Mouse (Mus musculus): ENCODE results near the gene Higd1a.
A peak's percentile ranks its signal among the peaks of the same experiment; 100 is the strongest.

The Higd1a gene

DNA sequence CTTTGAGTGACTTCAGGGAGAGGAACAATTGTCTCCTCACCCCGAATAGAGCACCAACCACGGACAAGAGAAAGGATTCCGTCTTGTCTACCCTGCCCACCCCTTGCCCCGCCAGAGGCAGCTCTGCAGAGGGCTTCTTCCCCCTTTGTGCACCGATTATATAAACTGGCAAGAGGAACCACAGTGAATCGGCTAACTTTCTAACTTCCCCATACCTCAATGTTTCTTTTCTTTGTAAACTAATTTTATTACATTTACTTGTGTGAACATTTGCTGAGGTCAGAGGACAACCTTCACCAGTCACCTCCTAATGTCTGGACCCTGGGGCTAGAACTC lies at the start of gene Higd1a:
Gene Higd1a (minus strand): TSS at position 210 of the 336 bp plus-strand sequence.
- DNase-seq (ENCODE audit: low read depth, low spot score) = no peak

DNA sequence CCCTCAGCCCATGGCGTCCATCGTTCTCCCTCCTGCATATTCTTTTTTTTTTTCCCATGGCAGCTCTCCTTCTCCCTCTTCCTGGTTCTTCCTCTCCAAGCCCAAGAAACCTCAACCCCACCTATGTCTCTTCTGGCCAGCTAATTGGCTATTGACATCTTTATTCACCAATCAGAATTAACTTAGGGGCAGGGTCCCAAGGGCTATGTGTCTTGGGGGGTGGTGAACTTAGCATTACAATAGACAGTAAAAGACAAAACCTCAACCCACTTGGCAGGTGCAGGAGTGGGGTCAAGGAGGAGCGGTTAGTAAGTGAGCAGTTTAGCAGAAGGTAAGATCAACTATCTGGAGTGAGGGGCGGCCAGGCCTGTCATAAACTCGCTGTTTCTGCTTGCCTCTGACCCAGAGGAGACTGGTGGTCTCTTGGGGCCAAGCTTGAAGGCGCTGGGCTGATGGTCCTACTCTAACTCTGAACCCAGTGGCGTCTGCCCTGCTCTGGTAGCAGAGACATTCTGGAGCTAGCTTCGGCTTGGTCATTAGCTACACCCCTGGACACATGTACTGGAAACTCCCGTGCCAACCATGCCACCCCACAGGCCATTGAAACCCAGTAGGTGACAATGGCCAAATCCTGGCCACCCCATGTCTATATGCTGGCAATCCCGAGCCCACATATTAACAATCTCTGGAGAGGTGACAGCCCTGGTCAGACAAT lies 49.4 kb upstream of the Higd1a start:
- DNase-seq (ENCODE audit: low read depth, low spot score) = no peak

DNA sequence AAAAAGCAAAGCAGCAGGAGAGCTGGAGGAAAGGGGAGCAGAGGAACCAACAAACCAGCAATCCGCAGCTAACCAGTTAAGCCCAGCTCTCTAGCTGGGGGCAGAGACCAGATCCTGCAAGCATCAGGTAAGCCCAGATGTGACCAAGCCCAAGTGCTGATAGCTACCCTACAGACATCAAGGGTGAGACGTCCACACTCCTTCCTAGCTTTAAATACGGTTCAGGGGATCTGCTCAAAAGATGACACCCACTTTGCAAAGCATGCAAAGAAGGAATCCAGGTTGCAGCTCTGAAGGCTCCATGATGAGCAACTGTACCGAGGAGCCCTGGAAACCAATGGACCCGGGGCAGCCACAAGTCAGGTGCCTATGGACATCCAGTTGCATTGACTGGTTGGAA lies 48.3 kb upstream of the Higd1a start:
- DNase-seq (ENCODE audit: low read depth, low spot score) = no peak

DNA sequence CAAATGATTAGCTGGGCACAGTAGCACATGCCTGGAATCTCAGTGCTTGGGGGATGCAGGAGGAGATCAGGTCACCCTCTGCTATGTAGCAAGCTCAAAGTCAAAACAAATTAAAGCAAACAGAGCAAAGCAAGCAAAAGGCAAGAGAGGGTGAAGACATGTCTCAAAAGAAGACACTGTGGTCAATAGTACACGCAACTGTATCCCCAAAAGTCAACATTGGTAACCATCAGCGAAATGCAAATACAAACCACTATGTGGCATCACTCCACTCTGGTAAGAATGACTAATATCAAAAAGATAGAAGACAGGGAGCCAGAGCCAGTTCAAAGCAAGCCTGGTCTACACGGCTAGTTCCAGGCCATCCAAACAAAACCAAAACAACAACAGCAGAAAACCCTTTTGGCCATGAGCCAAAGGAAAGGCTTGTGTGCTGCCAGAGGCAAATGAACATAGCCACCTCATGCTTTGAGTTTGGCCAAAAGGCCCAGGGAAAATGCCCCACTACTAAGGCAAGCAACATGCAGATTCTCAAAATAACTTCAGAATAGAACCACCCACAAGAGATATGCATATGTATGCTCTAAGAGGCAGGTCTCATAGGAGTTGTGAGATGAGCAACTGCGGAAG lies 47.5 kb upstream of the Higd1a start:
- DNase-seq (ENCODE audit: low read depth, low spot score) = no peak

DNA sequence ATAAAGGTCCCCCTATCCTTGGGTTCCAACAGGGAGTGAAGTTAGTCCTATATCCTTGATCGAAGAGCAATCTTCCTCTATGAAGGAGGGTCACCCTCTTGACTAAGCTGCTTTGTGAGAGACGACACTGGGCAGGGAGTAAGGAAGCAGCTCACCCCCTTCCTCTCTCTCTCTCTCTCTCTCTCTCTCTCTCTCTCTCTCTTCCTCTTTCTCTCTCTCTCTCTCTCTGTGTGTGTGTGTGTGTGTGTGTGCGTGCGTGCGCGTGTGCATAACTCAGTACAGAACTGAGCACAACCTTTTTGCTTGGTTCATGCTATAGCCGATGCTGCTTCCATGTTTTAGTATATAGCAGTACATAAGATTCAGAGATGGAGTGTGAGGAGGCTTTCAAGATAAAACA lies 46.8 kb upstream of the Higd1a start:
- DNase-seq (ENCODE audit: low read depth, low spot score) = no peak

DNA sequence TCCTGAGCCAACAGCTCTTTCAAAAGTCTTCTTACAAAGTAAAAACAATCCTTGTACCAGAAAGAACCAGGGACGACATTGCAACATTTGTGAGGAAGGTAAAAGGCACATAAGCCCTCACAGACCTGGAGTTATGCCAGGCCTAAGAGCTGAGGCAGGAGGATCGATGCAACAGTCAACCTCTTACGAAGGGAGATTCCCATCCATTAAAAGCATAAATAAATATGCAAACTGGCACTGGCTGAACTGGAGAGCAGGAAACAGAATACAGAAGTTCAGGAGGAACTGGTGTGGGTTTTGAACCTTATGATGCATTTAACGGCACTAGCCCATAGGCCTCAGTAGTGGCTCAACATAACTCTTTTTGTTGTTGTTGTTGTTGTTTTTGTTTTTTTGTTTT lies 46.2 kb upstream of the Higd1a start:
- no peak for DNase-seq (ENCODE audit: low read depth, low spot score)

DNA sequence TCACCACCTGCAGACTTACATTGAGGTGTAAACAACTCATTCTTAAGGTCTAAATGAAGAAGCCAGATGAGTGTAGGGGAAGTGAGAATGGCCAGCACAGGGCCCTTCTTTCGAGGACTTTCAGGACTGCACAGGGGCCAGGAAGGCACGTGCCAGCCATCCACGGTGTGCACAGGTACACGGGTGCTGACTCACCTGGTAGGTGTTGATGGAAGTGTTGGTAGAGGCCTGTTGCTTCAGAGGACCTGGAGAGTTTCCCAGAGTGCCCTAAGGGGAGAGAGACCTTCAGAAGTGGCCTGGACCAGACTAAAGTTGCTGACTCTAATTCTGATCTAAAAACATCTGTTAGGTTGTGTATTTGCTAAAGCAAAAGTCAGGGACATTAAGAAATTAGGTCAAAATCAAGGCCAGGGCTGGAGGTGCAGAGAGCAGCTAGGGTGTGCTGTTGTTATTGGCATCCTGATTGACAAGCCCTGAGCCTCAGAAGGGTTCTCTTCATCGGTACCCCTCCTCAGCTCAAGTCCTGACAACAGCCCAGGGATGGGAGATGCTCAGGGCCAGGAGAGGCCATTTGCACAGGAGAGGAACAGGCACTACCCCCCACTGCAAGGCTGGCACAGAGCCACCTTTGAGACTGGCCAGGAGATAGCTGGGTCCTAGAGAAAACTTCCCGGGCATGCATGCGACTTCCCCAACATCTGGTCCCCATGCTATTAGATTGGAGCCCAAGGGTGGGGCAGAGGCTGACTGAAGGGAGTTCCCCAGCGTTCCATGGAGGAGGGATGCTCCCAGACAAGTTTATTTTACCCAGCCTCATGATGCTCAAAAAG lies 45.5 kb upstream of the Higd1a start:
- no peak for DNase-seq (ENCODE audit: low read depth, low spot score)

DNA sequence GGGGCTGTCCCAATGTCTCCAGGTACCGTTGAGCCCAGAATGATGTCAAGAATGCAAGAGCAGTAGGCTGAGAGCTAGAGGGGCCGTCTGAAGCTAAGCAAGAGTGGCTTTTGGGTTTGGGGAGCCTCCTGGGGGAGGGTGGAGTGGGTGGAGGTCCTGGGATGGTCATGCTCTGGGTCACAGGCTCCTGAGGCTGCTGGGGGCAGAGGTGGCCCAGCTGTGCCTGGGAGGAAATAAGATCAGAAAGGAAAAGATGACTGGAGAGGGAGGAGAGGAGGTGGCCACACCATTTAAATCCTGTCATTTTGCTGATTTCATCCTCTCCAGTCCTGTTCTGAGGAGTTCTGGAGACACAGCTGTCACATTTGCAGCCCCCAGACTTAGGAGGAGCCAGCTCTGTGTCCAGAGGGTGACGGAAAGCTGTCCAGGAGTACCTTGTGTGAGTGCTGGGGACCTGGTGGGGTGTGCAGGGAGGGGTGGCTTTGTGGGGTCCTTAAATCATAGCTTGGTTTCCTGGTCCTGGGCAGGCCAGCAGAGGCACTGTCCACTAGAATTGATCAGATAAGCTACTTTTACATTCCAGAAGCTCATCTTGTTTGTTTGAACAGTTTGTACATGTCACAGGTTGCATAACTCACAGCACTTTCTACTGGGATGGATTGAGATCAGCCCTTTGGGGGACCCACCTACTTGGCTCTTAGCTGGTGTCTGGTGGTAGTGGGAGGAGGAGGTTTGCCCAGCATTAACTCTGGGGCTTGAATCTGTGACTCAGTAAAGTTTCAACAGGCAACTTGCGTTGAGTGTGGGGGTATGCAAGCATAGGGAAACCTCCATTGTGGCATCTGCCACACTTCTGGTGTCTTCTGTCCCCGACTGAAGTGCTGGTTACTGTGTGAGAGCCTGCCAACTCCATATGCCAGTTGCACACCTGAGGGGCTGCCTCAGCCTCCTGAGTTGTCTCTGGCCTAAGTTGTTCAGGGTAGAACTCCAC lies 43.8 kb upstream of the Higd1a start:
- DNase-seq (ENCODE audit: low read depth, low spot score) = no peak

DNA sequence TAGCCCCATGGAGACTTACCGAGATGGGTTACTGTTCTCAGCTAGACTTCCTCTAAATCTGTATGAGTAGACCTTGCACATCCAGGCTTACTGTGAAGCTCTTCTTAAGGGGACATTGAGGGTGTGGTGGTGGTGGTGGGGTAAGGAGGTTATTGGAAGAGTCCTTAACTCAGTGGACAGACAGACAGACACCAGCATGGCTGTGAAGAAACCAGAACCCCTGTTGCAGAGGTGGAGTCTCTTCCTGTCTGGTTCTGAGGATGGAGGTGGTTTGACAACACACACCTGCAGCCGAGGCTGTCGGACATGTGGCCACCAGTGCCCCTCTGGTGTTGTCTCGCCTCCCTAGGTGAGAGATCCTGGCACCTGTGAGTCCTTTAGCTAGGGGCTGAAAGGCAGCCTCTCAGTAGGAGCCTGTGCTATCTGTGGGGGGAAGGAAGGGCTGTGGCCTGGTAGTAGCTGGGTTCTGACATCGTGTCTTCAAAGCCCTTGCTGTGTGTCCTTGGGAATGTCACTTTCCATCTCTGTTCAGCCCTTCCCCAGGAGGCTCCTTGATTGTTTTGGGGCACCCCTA lies 42.2 kb upstream of the Higd1a start:
- DNase-seq (ENCODE audit: low read depth, low spot score) = no peak

DNA sequence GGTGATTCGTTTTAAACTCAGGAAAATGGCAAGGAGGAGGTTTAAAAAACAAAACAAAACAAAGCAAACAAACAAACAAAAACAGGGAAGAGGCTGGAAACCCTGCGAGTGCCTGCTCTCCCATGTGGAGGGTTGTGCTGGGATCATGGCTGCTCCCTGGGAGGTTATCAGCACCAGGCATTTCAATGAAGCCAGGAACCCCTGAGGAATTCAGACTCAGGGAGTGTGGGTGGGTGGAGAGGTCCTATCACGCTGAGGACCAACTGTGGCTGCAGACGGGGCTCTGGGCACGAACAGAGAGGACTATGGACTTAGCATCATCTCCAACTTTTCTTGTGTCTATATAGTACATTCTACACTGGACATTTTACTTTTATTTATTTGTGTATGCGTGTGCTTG lies 41.1 kb upstream of the Higd1a start:
- no peak for DNase-seq (ENCODE audit: low read depth, low spot score)

DNA sequence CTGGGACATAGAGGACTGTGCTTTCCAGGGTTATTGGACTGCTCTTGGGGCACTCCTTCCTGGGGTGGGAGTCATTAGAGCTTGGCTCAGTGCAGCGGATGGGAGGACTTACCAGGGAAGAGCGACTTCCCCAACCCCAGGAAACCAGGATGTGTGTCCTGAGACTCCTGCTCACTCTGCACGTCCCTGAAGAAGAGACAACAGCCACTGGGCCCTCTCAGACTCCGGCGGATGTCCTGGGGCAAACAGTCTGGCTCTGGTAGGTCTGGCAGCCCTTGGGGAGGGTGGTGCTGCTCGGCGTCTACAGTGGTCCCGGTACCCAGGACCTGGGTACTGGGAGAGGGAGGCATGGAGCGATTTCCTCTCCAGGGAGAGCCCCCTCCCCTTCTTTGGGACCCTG lies 40.1 kb upstream of the Higd1a start, which contains the start of gene Ackr2:
Gene Ackr2 (plus strand): TSS at position 111 of the 400 bp plus-strand sequence.
- no peak for DNase-seq (ENCODE audit: low read depth, low spot score)

DNA sequence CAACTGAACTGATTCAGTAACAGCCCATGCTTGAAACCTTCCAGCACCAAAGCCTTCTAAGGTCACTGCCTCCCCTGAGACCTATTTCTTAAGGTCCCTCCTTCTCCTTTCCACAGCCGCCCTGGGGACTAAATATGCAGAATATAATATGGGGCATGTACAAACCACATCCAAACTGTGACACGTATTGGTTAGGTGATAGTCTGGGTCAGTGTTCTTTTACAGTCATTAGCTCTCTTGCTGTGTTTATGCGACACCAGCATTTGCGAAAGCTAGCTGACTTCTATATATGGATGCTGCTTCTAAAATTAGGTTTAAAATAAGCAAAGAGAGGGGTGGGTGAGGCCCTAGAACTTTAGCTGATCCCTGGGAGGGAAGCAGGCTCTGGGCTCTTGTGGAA lies 38.7 kb upstream of the Higd1a start:
- DNase-seq (ENCODE audit: low read depth, low spot score) = no peak

DNA sequence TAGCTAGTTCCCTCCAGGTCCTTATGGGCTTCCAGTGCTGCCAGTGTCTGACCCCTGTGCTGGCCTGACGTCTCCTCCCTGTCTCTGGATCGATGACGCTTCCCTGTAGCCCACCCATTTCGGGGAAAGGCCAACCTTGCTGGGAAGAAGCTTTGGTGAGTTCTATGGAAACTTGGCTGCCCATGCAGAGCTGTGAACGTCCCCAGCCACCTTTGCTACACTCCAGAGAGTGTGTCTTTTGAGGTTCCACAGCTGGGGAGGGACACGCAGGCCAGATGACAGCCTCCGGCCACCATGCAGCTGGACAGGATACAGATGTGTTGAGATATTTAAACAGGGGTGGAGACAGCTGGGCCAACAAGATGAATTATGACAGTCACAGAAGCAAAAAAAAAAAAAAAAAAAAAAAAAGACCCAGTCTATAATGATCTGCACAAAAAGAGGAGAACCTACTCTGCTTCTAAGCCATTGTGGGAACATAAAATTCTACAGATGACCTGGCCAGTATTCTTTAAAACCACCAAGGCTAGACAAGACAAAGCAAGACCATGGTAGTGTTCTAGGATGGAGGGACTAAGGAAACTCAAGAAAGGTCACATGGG lies 37.3 kb upstream of the Higd1a start:
- no peak for DNase-seq (ENCODE audit: low read depth, low spot score)

DNA sequence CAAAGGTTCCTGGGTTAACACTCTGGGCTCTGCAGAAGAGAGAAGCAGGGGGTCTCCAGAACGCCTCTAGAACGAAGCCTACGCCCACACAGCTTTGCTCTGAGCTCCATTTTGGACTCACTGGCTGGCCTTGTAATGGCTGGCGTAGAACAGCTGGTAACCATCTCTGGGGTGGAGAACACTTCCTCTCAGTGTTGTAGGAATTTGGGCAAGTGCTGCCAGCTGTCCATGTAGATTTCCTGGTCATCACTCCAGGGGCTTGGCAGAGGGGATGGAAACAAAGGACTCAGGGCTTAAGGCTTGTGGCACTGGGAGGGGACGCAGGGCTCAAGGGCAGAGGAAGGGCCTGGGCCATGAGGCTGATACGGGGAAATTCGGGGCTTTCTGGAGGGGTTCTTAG lies 36.3 kb upstream of the Higd1a start:
- no peak for DNase-seq (ENCODE audit: low read depth, low spot score)

DNA sequence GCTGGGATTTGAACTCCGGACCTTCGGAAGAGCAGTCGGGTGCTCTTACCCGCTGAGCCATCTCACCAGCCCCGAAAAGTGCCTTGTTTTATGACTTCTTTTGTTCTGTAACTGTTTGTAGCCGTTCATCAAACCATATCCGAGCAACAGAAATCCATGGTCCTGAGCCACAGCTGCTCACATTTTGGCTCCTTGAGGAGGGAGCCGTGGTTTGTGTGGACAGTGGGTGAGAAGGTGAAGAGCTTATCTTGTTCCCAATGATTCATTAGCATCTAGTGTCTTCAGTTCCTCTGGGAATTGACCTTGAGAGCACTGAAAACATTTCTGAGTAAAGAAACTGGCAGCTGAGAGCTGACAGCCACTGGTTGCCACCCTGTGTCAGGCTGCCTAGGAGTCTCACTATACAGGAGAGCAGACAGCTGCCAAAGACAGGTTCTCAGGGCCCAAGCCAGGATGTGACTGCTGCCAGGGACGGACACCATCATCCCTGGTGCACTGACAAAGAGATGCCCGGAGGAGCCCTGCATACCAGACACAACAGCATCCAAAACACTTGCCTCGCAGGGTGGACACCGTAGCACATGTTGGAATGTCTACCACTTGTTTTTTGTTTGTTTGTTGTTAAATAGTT lies 34.0 kb upstream of the Higd1a start:
- no peak for DNase-seq (ENCODE audit: low read depth, low spot score)

DNA sequence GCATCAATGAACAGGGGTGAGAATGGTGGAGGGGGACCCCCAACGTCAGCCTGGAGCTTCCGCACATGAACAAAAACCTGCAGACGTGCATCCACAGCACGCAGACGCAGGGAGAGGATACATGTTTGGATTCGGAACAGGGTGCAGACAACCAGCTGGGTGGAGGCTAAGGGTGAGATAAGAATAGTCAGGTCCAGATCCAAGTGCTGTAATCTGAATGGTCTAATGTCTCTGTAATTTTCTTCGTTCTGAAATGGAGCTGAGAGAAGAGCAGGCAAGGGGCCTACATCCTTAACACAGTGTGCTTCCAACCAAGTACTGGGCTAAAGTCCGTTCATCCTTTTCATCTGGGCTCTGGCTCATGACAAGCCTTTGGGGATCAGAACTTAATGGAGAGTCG lies 33.1 kb upstream of the Higd1a start:
- no peak for DNase-seq (ENCODE audit: low read depth, low spot score)

DNA sequence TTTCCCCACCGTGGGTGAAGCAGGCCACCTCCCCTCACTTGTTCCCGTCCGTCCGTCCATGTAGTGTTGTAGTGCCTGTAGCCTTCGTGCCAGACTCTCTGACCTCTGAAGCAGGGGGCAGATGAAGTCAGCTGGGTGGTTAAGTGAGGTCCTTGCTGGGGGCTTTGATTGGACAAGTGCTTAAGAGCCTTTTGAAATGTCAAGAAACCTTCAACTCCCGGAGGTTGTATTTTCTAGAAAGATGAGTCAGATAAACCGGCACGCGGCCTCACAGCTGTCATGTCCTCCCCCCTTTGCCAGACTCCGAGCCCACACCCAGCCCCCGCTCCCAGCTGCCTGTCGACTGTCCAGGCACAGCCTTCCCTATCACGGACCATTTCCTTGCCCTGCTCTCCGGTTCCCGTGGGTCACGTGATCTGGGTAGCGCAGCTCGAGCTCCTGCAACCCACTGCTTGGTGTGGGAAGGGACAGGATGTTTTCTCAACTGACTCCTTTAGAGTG lies 32.3 kb upstream of the Higd1a start:
- DNase-seq (ENCODE audit: low read depth, low spot score) = peak; percentile 51

DNA sequence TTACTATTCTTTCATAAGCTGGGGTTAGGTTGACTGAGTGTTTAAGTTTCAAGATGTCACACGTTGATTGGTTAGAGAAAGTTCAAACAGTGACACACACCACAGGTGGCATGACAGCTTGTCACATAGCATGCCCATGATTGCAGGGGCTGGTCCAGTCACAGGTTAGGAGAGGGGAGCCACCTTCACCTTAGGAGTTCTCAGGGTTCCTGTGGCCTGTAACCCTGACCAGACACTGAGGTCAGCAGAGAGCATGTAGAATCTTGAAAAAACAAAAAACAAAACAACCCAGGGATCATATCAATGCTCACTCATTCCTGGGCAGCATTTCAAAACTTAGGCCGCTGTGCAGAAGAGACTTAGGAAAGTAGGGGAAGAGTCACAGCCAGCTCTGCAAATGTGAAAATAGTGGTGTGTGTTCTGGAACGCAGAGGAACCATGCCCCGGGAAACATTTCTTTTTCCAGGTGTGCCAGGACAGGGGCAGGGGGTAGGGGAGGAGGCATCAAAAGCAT lies 31.8 kb upstream of the Higd1a start:
- no peak for DNase-seq (ENCODE audit: low read depth, low spot score)

DNA sequence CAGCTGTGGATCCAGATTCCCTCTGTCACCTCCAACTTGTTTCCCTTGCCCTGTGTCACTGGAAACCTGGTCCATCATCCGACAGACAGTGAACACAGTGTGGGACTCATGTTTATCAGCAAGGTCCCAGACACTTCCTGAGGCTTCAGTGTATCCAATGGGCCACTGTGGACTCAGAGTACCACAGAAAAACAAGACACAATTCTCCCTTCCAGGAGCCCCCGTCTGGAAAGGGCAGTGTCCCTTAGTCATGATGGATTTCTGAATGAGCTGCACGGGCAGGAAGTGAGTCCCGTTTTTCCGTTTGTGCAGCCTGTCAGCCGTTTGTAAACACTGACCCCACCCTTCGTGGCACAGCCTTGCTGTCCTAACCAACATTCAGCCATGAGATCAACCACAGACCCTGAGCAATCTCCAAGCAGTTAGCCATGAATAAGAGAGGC lies 23.9 kb upstream of the Higd1a start:
- DNase-seq (ENCODE audit: low read depth, low spot score) = no peak

DNA sequence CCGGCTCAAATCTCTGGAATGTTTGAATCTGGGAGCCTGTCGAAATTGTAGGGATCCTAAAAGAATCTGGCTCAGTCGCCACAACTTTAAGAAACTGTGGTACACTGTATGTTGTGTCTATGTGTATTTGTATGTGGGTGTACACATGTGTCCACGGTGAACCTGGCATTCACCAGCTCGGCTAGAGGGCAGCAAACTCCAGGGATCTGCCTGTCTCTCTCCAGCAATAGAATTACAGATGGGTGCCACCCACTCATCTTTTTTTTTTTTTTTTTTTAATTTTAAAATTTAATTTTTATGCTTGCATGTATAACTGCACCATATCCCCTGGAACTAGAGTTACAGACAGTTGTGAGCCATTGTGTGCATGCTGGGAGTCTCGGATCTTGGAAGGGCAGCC lies 23.1 kb upstream of the Higd1a start:
- no peak for DNase-seq (ENCODE audit: low read depth, low spot score)

Measured in CD4-positive, CD25-positive, alpha-beta regulatory T cell, adult 2 months (primary cell).